Mouse (Mus musculus): ENCODE measurements around the gene Rgs1. TPM values are rescaled to one million over a fixed set of nuclear protein-coding genes. Genes with fewer than 3 reads are reported as not detected.

Gene Rgs1
- polyA plus RNA-seq, 1 experiment from 2014 or later, result 0.50 TPM

- no peaks in the 10 kb centered on the region for H3K4me1 ChIP-seq (ENCODE audit: control insufficient read depth, insufficient read depth, low read length)
- no peak overlapping the region for H3K4me3 ChIP-seq (ENCODE audit: low read depth, low read length)
- H3K27me3 ChIP-seq (replicated peaks; ENCODE audit: control insufficient read depth, insufficient read depth, low read length), result no peaks in the 10 kb centered on the region
- H3K4me2 ChIP-seq (ENCODE audit: low read depth, low read length), result no peak overlapping the region
- no peaks in the 10 kb centered on the region for H3K9me3 ChIP-seq (ENCODE audit: control insufficient read depth, low read length)
- 74% methylated on average over 3 of the region's 3 CpGs for WGBS
- H3K9ac ChIP-seq (ENCODE audit: low read depth, low read length), result no peak overlapping the region
- H3K27ac ChIP-seq (replicated peaks; ENCODE audit: low read depth, low read length), result no peak overlapping the region
- DNase-seq (ENCODE audit: low spot score) (no peak), ATAC-seq (ENCODE audit: low read depth) (no peak)
- H3K36me3 ChIP-seq (ENCODE audit: control insufficient read depth, insufficient read depth, low read length), result no peaks in the 10 kb centered on the region
Measured at GRCm38 (mm10) chr1:144258779-144259178, 9.7 kb upstream of the Rgs1 start.

DNA sequence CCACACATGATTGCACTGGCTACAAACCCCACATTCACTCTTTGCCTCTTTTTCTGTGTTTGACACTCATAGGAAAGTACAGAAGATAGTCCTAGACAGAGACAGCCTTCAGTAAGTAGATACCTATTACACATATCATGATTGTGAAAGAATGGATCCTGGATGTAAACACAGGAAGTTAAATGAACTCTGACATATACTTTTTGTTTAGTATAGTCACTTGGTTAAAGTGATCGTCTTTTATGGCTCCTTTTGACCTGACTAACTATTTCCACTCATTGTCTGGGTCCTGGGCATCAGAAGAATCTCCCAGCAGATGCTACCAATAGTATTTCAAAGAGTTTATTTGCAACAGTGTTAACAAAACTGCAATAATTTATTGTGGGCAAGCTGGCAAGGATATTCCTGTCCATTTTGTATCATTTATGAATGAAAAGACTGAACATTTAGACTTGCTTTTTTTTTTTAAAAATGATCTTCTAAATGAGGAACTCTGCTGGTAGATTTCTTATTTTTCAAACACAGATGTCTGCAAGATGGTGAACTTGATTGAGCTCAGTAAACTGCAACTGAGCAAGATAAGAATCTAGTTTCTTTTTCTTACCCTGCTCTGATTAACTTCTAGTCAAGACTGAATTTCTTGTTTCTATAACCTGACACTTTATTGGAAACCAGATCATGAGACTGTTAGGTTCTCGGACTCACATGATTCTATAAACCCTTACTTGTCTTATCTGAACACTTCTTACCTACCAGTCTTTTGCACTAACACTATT, 7.7 kb upstream of the Rgs1 start:
- no peak overlapping the region for H3K4me2 ChIP-seq (ENCODE audit: low read depth, low read length)
- no peaks in the 10 kb centered on the region for H3K27me3 ChIP-seq (replicated peaks; ENCODE audit: control insufficient read depth, insufficient read depth, low read length)
- no peaks in the 10 kb centered on the region for H3K36me3 ChIP-seq (ENCODE audit: control insufficient read depth, insufficient read depth, low read length)
- H3K9ac ChIP-seq (ENCODE audit: low read depth, low read length), result no peak overlapping the region
- H3K27ac ChIP-seq (replicated peaks; ENCODE audit: low read depth, low read length), result no peak overlapping the region
- no peak for DNase-seq (ENCODE audit: low spot score)
- no peaks in the 10 kb centered on the region for H3K4me1 ChIP-seq (ENCODE audit: control insufficient read depth, insufficient read depth, low read length)
- WGBS, result 60% methylated on average over 2 of the region's 2 CpGs
- ATAC-seq (ENCODE audit: low read depth), result no peak
- H3K4me3 ChIP-seq (ENCODE audit: low read depth, low read length), result no peak overlapping the region
- H3K9me3 ChIP-seq (ENCODE audit: control insufficient read depth, low read length), result no peaks in the 10 kb centered on the region

GRCm38 (mm10) chr1:144248206-144248605, 836 bp downstream of the Rgs1 start:
- Histone ChIP-seq H3K36me3 (ENCODE audit: control insufficient read depth, insufficient read depth, low read length) (no peaks in the 10 kb centered on the region), H3K4me1 (ENCODE audit: control insufficient read depth, insufficient read depth, low read length) (no peaks in the 10 kb centered on the region), H3K9ac (ENCODE audit: low read depth, low read length) (no peak overlapping the region), H3K4me3 (ENCODE audit: low read depth, low read length) (no peak overlapping the region), H3K4me2 (ENCODE audit: low read depth, low read length) (no peak overlapping the region), H3K27me3 (replicated peaks; ENCODE audit: control insufficient read depth, insufficient read depth, low read length) (no peaks in the 10 kb centered on the region), H3K9me3 (ENCODE audit: control insufficient read depth, low read length) (no peaks in the 10 kb centered on the region), H3K27ac (replicated peaks; ENCODE audit: low read depth, low read length) (no peak overlapping the region)
- DNase-seq (ENCODE audit: low spot score) (no peak), ATAC-seq (ENCODE audit: low read depth) (no peak)
- 93% methylated on average over 3 of the region's 3 CpGs for WGBS

GRCm38 (mm10) chr1:144247382-144247781, 1.7 kb downstream of the Rgs1 start:
- Histone ChIP-seq H3K4me3 (ENCODE audit: low read depth, low read length) (no peak overlapping the region), H3K36me3 (ENCODE audit: control insufficient read depth, insufficient read depth, low read length) (no peaks in the 10 kb centered on the region), H3K4me2 (ENCODE audit: low read depth, low read length) (no peak overlapping the region), H3K9ac (ENCODE audit: low read depth, low read length) (no peak overlapping the region), H3K27ac (replicated peaks; ENCODE audit: low read depth, low read length) (no peak overlapping the region), H3K9me3 (ENCODE audit: control insufficient read depth, low read length) (no peaks in the 10 kb centered on the region), H3K4me1 (ENCODE audit: control insufficient read depth, insufficient read depth, low read length) (no peaks in the 10 kb centered on the region), H3K27me3 (replicated peaks; ENCODE audit: control insufficient read depth, insufficient read depth, low read length) (no peaks in the 10 kb centered on the region)
- no peak for ATAC-seq (ENCODE audit: low read depth)
- DNase-seq (ENCODE audit: low spot score), result no peak
- WGBS, result 79% methylated on average over 1 of the region's 1 CpGs

DNA sequence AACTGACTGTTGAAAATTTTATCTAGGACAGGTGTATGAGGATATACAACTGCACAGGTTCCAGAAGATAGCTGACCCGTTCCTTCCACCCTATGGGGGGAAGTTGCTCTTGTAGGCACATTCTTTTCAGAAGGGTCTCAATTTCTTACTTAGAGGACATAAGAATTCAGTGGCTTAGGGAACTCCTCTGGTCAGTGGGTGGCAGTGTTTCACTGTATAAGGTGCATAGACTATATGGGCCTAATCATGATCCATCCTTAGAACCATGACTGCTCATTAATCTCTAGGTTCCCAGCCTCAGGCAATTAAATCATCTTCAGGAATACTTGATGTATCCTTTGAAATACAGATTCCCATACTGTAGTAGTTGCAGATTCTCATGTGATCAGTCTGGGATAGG, 5.5 kb downstream of the Rgs1 start:
- H3K4me2 ChIP-seq (ENCODE audit: low read depth, low read length), result no peak overlapping the region
- no peak overlapping the region for H3K9ac ChIP-seq (ENCODE audit: low read depth, low read length)
- 64% methylated on average over 1 of the region's 1 CpGs for WGBS
- H3K4me1 ChIP-seq (ENCODE audit: control insufficient read depth, insufficient read depth, low read length), result no peaks in the 10 kb centered on the region
- no peak overlapping the region for H3K27ac ChIP-seq (replicated peaks; ENCODE audit: low read depth, low read length)
- H3K4me3 ChIP-seq (ENCODE audit: low read depth, low read length), result no peak overlapping the region
- H3K27me3 ChIP-seq (replicated peaks; ENCODE audit: control insufficient read depth, insufficient read depth, low read length), result no peaks in the 10 kb centered on the region
- peak; percentile 63; the same call in 1 of the 2 replicates for ATAC-seq (ENCODE audit: low read depth)
- no peaks in the 10 kb centered on the region for H3K9me3 ChIP-seq (ENCODE audit: control insufficient read depth, low read length)
- H3K36me3 ChIP-seq (ENCODE audit: control insufficient read depth, insufficient read depth, low read length), result no peaks in the 10 kb centered on the region
- peak; percentile 31 for DNase-seq (ENCODE audit: low spot score)

- ATAC-seq (ENCODE audit: low read depth) (no peak), DNase-seq (ENCODE audit: low spot score) (no peak)
- 79% methylated on average over 2 of the region's 2 CpGs for WGBS
- no peak overlapping the region for H3K4me3 ChIP-seq (ENCODE audit: low read depth, low read length)
- no peaks in the 10 kb centered on the region for H3K9me3 ChIP-seq (ENCODE audit: control insufficient read depth, low read length)
- H3K9ac ChIP-seq (ENCODE audit: low read depth, low read length), result no peak overlapping the region
- no peak overlapping the region for H3K27ac ChIP-seq (replicated peaks; ENCODE audit: low read depth, low read length)
- no peak overlapping the region for H3K4me2 ChIP-seq (ENCODE audit: low read depth, low read length)
- H3K27me3 ChIP-seq (replicated peaks; ENCODE audit: control insufficient read depth, insufficient read depth, low read length), result no peaks in the 10 kb centered on the region
- no peaks in the 10 kb centered on the region for H3K36me3 ChIP-seq (ENCODE audit: control insufficient read depth, insufficient read depth, low read length)
- H3K4me1 ChIP-seq (ENCODE audit: control insufficient read depth, insufficient read depth, low read length), result no peaks in the 10 kb centered on the region
Measured at GRCm38 (mm10) chr1:144239195-144239594, 9.8 kb downstream of the Rgs1 start.

DNA sequence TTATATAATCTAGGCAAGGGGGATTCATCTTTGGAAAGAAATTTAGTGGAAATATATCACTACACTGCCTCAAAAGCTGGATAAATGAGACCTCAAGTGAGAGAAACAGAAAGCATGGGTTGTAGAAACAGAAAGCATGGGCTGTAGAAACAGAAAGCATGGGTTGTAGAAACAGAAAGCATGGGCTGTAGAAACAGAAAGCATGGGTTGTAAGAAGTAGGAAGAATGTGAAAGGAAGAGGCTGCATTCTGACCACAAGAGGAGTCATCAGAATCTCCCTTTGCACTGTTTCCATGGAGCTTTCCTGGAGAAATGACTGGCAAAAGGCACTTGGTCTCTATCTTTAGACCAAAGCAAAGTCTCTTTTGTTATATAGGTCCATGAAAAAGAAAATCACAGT, 33.8 kb downstream of the Rgs1 start:
- DNase-seq (ENCODE audit: low spot score), result no peak
- no peak overlapping the region for H3K4me2 ChIP-seq (ENCODE audit: low read depth, low read length)
- H3K36me3 ChIP-seq (ENCODE audit: control insufficient read depth, insufficient read depth, low read length), result no peaks in the 10 kb centered on the region
- 0 out of 2 replicates have a peak, but pooled peaks cover 5% of the 10 kb centered on the region for H3K4me1 ChIP-seq (ENCODE audit: control insufficient read depth, insufficient read depth, low read length)
- H3K9me3 ChIP-seq (ENCODE audit: control insufficient read depth, low read length), result no peaks in the 10 kb centered on the region
- H3K27ac ChIP-seq (replicated peaks; ENCODE audit: low read depth, low read length), result no peak overlapping the region
- no peak overlapping the region for H3K9ac ChIP-seq (ENCODE audit: low read depth, low read length)
- no peak overlapping the region for H3K4me3 ChIP-seq (ENCODE audit: low read depth, low read length)
- H3K27me3 ChIP-seq (replicated peaks; ENCODE audit: control insufficient read depth, insufficient read depth, low read length), result no peaks in the 10 kb centered on the region
- ATAC-seq (ENCODE audit: low read depth), result no peak

- no peaks in the 10 kb centered on the region for H3K9me3 ChIP-seq (ENCODE audit: control insufficient read depth, low read length)
- no peak overlapping the region for H3K9ac ChIP-seq (ENCODE audit: low read depth, low read length)
- no peak for DNase-seq (ENCODE audit: low spot score)
- 53% methylated on average over 3 of the region's 3 CpGs for WGBS
- no peak for ATAC-seq (ENCODE audit: low read depth)
- no peak overlapping the region for H3K4me2 ChIP-seq (ENCODE audit: low read depth, low read length)
- no peaks in the 10 kb centered on the region for H3K36me3 ChIP-seq (ENCODE audit: control insufficient read depth, insufficient read depth, low read length)
- H3K27me3 ChIP-seq (replicated peaks; ENCODE audit: control insufficient read depth, insufficient read depth, low read length), result no peaks in the 10 kb centered on the region
- no peak overlapping the region for H3K4me3 ChIP-seq (ENCODE audit: low read depth, low read length)
- H3K27ac ChIP-seq (replicated peaks; ENCODE audit: low read depth, low read length), result no peak overlapping the region
- 0 out of 2 replicates have a peak, but pooled peaks cover 5% of the 10 kb centered on the region for H3K4me1 ChIP-seq (ENCODE audit: control insufficient read depth, insufficient read depth, low read length)
Measured at GRCm38 (mm10) chr1:144210912-144211311, 38.1 kb downstream of the Rgs1 start.
